ENCODE assay signal across 24 mouse cellular contexts in genomic region chr4:106449306-106449705, GRCm38 (mm10). TPM values are rescaled to one million over a fixed set of nuclear protein-coding genes. Genes with fewer than 3 reads are reported as not detected.
A peak's percentile ranks its signal among the peaks of the same experiment; 100 is the strongest.
DNase-seq lines count a peak whose midpoint lies in the region; ATAC-seq and TF ChIP-seq lines count a peak whose summit lies in the region.
"Had no signal": no experiment of that assay in that cellular context is flagged by ENCODE, and none has a peak within 500 bp of the region (broad histone marks: within the 10 kb centered on the region; RNA-seq: fewer than 3 reads in every experiment).

No protein-coding gene starts in this region.

- no peak for TF ChIP-seq CTCF in stomach, postnatal 0 days (IDR thresholded peaks at IDR 0.05; ENCODE audit: low read depth)
- no peak for TF ChIP-seq CTCF in liver, postnatal 0 days (IDR thresholded peaks at IDR 0.05; ENCODE audit: low read depth)
- TF ChIP-seq CTCF in lung, adult 2 months (IDR thresholded peaks at IDR 0.05; ENCODE audit: insufficient read depth, low read length), result no peak

- H3K27ac ChIP-seq in stomach, embryonic 15.5 days, result no peak overlapping the region
- no peak overlapping the region for H3K27ac ChIP-seq in stomach, postnatal 0 days (replicated peaks)
- H3K27ac ChIP-seq in liver, embryonic 12.5 days, result peak overlapping the region; percentile 23; the same call in 1 of the 2 replicates
- no peak overlapping the region for H3K27ac ChIP-seq in liver, postnatal 0 days (ENCODE audit: low read depth)
- H3K27ac ChIP-seq in forebrain, embryonic 16.5 days (ENCODE audit: low read length), result no peak overlapping the region
- H3K27ac ChIP-seq: gastrocnemius, adult 2 months; hindbrain, embryonic 13.5 days; layer of hippocampus, adult 2 months; left cerebral cortex, adult 2 months; limb, embryonic 13.5 days; midbrain, embryonic 13.5 days had no signal

- no peak for DNase-seq in stomach, postnatal 0 days (ENCODE audit: low spot score)
- no peak for DNase-seq in liver, postnatal 0 days
- DNase-seq in lung, adult 2 months, result no peak
- DNase-seq: adrenal gland, postnatal 25 days; B cell, adult 2 months; cerebellum, adult 8-10 months; cerebellum, postnatal 25 days; gastrocnemius, adult 2 months; heart, postnatal 36 days; kidney, adult 11 months; kidney, postnatal 36 days; lung, embryonic 14.5 days had no signal

- TF ChIP-seq POLR2A in lung, adult 2 months (IDR thresholded peaks at IDR 0.05; ENCODE audit: borderline replicate concordance, extremely low read depth, low read depth, low read length), result no peak

- H3K27me3 ChIP-seq in stomach, embryonic 15.5 days (replicated peaks), result no peaks in the 10 kb centered on the region
- no peaks in the 10 kb centered on the region for H3K27me3 ChIP-seq in stomach, postnatal 0 days (ENCODE audit: control insufficient read depth, insufficient read depth, low read length)
- H3K27me3 ChIP-seq in liver, embryonic 12.5 days (replicated peaks), result no peaks in the 10 kb centered on the region
- no peaks in the 10 kb centered on the region for H3K27me3 ChIP-seq in liver, postnatal 0 days (ENCODE audit: insufficient read depth, low read length)
- H3K27me3 ChIP-seq in forebrain, embryonic 16.5 days (replicated peaks; ENCODE audit: control insufficient read depth, insufficient read depth, low read length), result no peaks in the 10 kb centered on the region
- H3K27me3 ChIP-seq: hindbrain, embryonic 13.5 days; limb, embryonic 13.5 days; midbrain, embryonic 13.5 days had no signal

- H3K9ac ChIP-seq in stomach, embryonic 15.5 days, result no peak overlapping the region
- no peak overlapping the region for H3K9ac ChIP-seq in stomach, postnatal 0 days (ENCODE audit: low read length)
- peak overlapping the region; percentile 28; the same call in 1 of the 2 replicates for H3K9ac ChIP-seq in liver, embryonic 12.5 days
- no peak overlapping the region for H3K9ac ChIP-seq in liver, postnatal 0 days (replicated peaks)
- no peak overlapping the region for H3K9ac ChIP-seq in forebrain, embryonic 16.5 days (replicated peaks; ENCODE audit: low read depth, low read length)
- H3K9ac ChIP-seq: hindbrain, embryonic 13.5 days; limb, embryonic 13.5 days; lung, embryonic 14.5 days; midbrain, embryonic 13.5 days had no signal

- H3K4me2 ChIP-seq in stomach, embryonic 15.5 days, result no peak overlapping the region
- no peak overlapping the region for H3K4me2 ChIP-seq in stomach, postnatal 0 days (replicated peaks; ENCODE audit: low read depth)
- H3K4me2 ChIP-seq in liver, embryonic 12.5 days, result peak overlapping the region; percentile 50
- 0 out of 2 replicates have a peak overlapping the region, but pooled peaks have one; percentile 0 for H3K4me2 ChIP-seq in liver, postnatal 0 days (ENCODE audit: low read depth, low read length)
- H3K4me2 ChIP-seq in forebrain, embryonic 16.5 days (ENCODE audit: low read length), result no peak overlapping the region
- H3K4me2 ChIP-seq: hindbrain, embryonic 13.5 days; limb, embryonic 13.5 days; lung, embryonic 14.5 days; midbrain, embryonic 13.5 days had no signal

- no peak overlapping the region for H3K4me3 ChIP-seq in stomach, embryonic 15.5 days (replicated peaks)
- H3K4me3 ChIP-seq in stomach, postnatal 0 days (ENCODE audit: low read depth, low read length), result no peak overlapping the region
- H3K4me3 ChIP-seq in liver, embryonic 12.5 days, result no peak overlapping the region
- H3K4me3 ChIP-seq in liver, postnatal 0 days (ENCODE audit: low read depth, low read length), result no peak overlapping the region
- H3K4me3 ChIP-seq in forebrain, embryonic 16.5 days (replicated peaks; ENCODE audit: low read length), result no peak overlapping the region
- no peak overlapping the region for H3K4me3 ChIP-seq in lung, adult 2 months (replicated peaks; ENCODE audit: extremely low read depth, low read depth, low read length)
- H3K4me3 ChIP-seq: gastrocnemius, adult 2 months; hindbrain, embryonic 13.5 days; layer of hippocampus, adult 2 months; left cerebral cortex, adult 2 months; limb, embryonic 13.5 days; midbrain, embryonic 13.5 days had no signal

- no peaks in the 10 kb centered on the region for H3K36me3 ChIP-seq in stomach, embryonic 15.5 days
- no peaks in the 10 kb centered on the region for H3K36me3 ChIP-seq in stomach, postnatal 0 days (ENCODE audit: control insufficient read depth, insufficient read depth, low read length)
- H3K36me3 ChIP-seq in liver, embryonic 12.5 days, result peaks cover 33% of the 10 kb centered on the region
- H3K36me3 ChIP-seq in liver, postnatal 0 days (replicated peaks; ENCODE audit: insufficient read depth, low read length), result peaks cover 9% of the 10 kb centered on the region
- no peaks in the 10 kb centered on the region for H3K36me3 ChIP-seq in forebrain, embryonic 16.5 days (ENCODE audit: control insufficient read depth, insufficient read depth)
- H3K36me3 ChIP-seq: limb, embryonic 13.5 days; midbrain, embryonic 13.5 days had no signal

- peak; percentile 21; the same call in 1 of the 2 replicates for ATAC-seq in stomach, embryonic 15.5 days (ENCODE audit: insufficient read depth, low FRiP score, low read depth)
- ATAC-seq in stomach, postnatal 0 days (ENCODE audit: low FRiP score, low TSS enrichment), result no peak
- peak; percentile 90 for ATAC-seq in liver, embryonic 12.5 days
- ATAC-seq in liver, postnatal 0 days, result peak; percentile 74
- ATAC-seq in forebrain, embryonic 16.5 days, result no peak
- ATAC-seq: forebrain, embryonic 14.5 days; midbrain, embryonic 13.5 days had no signal

- no peaks in the 10 kb centered on the region for H3K9me3 ChIP-seq in stomach, embryonic 15.5 days
- no peaks in the 10 kb centered on the region for H3K9me3 ChIP-seq in stomach, postnatal 0 days (ENCODE audit: control insufficient read depth, low read length)
- no peaks in the 10 kb centered on the region for H3K9me3 ChIP-seq in liver, embryonic 12.5 days (replicated peaks)
- no peaks in the 10 kb centered on the region for H3K9me3 ChIP-seq in liver, postnatal 0 days (ENCODE audit: low read length)
- peaks cover 2% of the 10 kb centered on the region; the same call in 1 of the 2 replicates for H3K9me3 ChIP-seq in forebrain, embryonic 16.5 days (ENCODE audit: control insufficient read depth, low read length)
- H3K9me3 ChIP-seq: hindbrain, embryonic 13.5 days; limb, embryonic 13.5 days; midbrain, embryonic 13.5 days had no signal

- H3K4me1 ChIP-seq in stomach, embryonic 15.5 days, result no peaks in the 10 kb centered on the region
- H3K4me1 ChIP-seq in stomach, postnatal 0 days (replicated peaks; ENCODE audit: control insufficient read depth, insufficient read depth), result no peaks in the 10 kb centered on the region
- peaks cover 22% of the 10 kb centered on the region for H3K4me1 ChIP-seq in liver, embryonic 12.5 days
- H3K4me1 ChIP-seq in liver, postnatal 0 days (ENCODE audit: insufficient read depth), result peaks cover 2% of the 10 kb centered on the region; the same call in 1 of the 2 replicates
- H3K4me1 ChIP-seq in forebrain, embryonic 16.5 days (replicated peaks; ENCODE audit: control insufficient read depth, insufficient read depth, low read length), result no peaks in the 10 kb centered on the region
- no peaks in the 10 kb centered on the region for H3K4me1 ChIP-seq in lung, adult 2 months (ENCODE audit: control insufficient read depth, insufficient read depth, low read length)
- H3K4me1 ChIP-seq: hindbrain, embryonic 13.5 days; limb, embryonic 13.5 days; midbrain, embryonic 13.5 days had no signal

- 84% methylated on average over 8 of the region's 8 CpGs for WGBS in stomach, embryonic 15.5 days
- WGBS in stomach, postnatal 0 days, result 83% methylated on average over 8 of the region's 8 CpGs
- 41% methylated on average over 8 of the region's 8 CpGs for WGBS in liver, embryonic 12.5 days (ENCODE audit: insufficient replicate concordance)
- 66% methylated on average over 8 of the region's 8 CpGs for WGBS in liver, postnatal 0 days (ENCODE audit: insufficient replicate concordance)
- WGBS in forebrain, embryonic 16.5 days, result 89% methylated on average over 8 of the region's 8 CpGs
- 85% methylated on average over 8 of the region's 8 CpGs for WGBS in lung, adult 2 months

- no peak for TF ChIP-seq EP300 in stomach, postnatal 0 days (optimal IDR thresholded peaks at IDR 0.05)
- peak; percentile 29; the same call in 1 of the 2 replicates for TF ChIP-seq EP300 in liver, postnatal 0 days (IDR thresholded peaks at IDR 0.05; ENCODE audit: low read depth)

RNA-seq across cellular contexts. Expression of gene Pcsk9, which starts 14.8 kb away (rescaled TPM):
- 41.5 and 45.7 TPM in 2 replicates for polyA plus RNA-seq in stomach, embryonic 15.5 days (2015; fragmentation: Nextera tagmentation; extraction: Ambion mirVana)
- 4.0 and 6.8 TPM in 2 replicates for polyA plus RNA-seq in stomach, postnatal 0 days (2015; fragmentation: Nextera tagmentation; extraction: Ambion mirVana)
- polyA plus RNA-seq in liver, embryonic 12.5 days (2016; fragmentation: Nextera tagmentation; extraction: Ambion mirVana), result 83.2 and 88.0 TPM in 2 replicates
- polyA plus RNA-seq in liver, postnatal 0 days (2015; fragmentation: Nextera tagmentation; extraction: Ambion mirVana), result 9.0 and 9.8 TPM in 2 replicates
- polyA plus RNA-seq in forebrain, embryonic 16.5 days (2015; fragmentation: Nextera tagmentation; extraction: Ambion mirVana), result 0.77 and 0.99 TPM in 2 replicates
- polyA plus RNA-seq in lung, adult 2 months (2012; rRNA removed), result 0.10 and 0.39 TPM in 2 replicates

RNA-seq across cellular contexts. Expression of gene Bsnd, which starts 42.8 kb away (rescaled TPM):
- not detected in 2 replicates for polyA plus RNA-seq in stomach, embryonic 15.5 days (2015; fragmentation: Nextera tagmentation; extraction: Ambion mirVana)
- polyA plus RNA-seq in stomach, postnatal 0 days (2015; fragmentation: Nextera tagmentation; extraction: Ambion mirVana), result 0.35 and 0.38 TPM in 2 replicates
- not detected in 2 replicates for polyA plus RNA-seq in liver, embryonic 12.5 days (2016; fragmentation: Nextera tagmentation; extraction: Ambion mirVana)
- not detected in 2 replicates for polyA plus RNA-seq in liver, postnatal 0 days (2015; fragmentation: Nextera tagmentation; extraction: Ambion mirVana)
- polyA plus RNA-seq in forebrain, embryonic 16.5 days (2015; fragmentation: Nextera tagmentation; extraction: Ambion mirVana), result not detected in 2 replicates
- not detected in 2 replicates for polyA plus RNA-seq in lung, adult 2 months (2012; rRNA removed)
- polyA plus RNA-seq: embryonic facial prominence, embryonic 11.5 days; forebrain, embryonic 14.5 days; heart, embryonic 14.5 days; hindbrain, embryonic 13.5 days; limb, embryonic 13.5 days; lung, embryonic 14.5 days; midbrain, embryonic 13.5 days; neural tube, embryonic 14.5 days had no signal

Comparison
In these comparisons a context has a peak if more than half of its experiments do, and no peak if none do; other contexts are left out.
1. ATAC-seq: peak in stomach, embryonic 15.5 days (single experiment), liver, embryonic 12.5 days (single experiment) and liver, postnatal 0 days (single experiment); none in stomach, postnatal 0 days (single experiment) and forebrain, embryonic 16.5 days (single experiment).
2. H3K4me2 ChIP-seq: peak in liver, embryonic 12.5 days (single experiment) and liver, postnatal 0 days (single experiment); none in stomach, embryonic 15.5 days (single experiment), stomach, postnatal 0 days (single experiment) and forebrain, embryonic 16.5 days (single experiment).